Mouse (Mus musculus) embryonic facial prominence, embryonic 11.5 days (tissue): ENCODE measurements around the gene Htatip2. TPM values are rescaled to one million over a fixed set of nuclear protein-coding genes. Genes with fewer than 3 reads are reported as not detected.

ENCODE experiments used
- ATAC-seq: fragments of 200-750 bp; cut with Nextera tagmentation; replicated peaks from 2 replicates; pipeline ENCODE4 v1.8.0; 2017; ENCODE audit warnings: low read depth; ENCODE audit not compliant: insufficient number of reproducible peaks, low FRiP score, low TSS enrichment
- DNase-seq: peaks from one replicate; pipeline ENCODE4 v3.0.0-alpha.2; 2015; ENCODE audit warnings: low spot score
- H3K27ac ChIP-seq: fragments of 300-500 bp; sonication (generic); replicated peaks from 2 replicates; pipeline ENCODE4 v1.5.1; 2014; ENCODE audit warnings: mild to moderate bottlenecking, low read depth, low read length, control low read depth
- H3K27me3 ChIP-seq: fragments of 300-500 bp; sonication (generic); 2 replicates; pipeline ENCODE4 v1.6.1; 2014; ENCODE audit warnings: mild to moderate bottlenecking, low read length, moderate library complexity, mixed read lengths; ENCODE audit not compliant: control insufficient read depth, insufficient read depth
- H3K36me3 ChIP-seq: fragments of 300-500 bp; sonication (generic); replicated peaks from 2 replicates; pipeline ENCODE4 v1.6.1; 2014; ENCODE audit warnings: low read depth, mild to moderate bottlenecking, low read length, moderate library complexity, mixed read lengths; ENCODE audit not compliant: control insufficient read depth, insufficient read depth
- H3K4me1 ChIP-seq: fragments of 300-500 bp; sonication (generic); 2 replicates; pipeline ENCODE4 v1.6.1; 2014; ENCODE audit warnings: low read length, mixed read lengths; ENCODE audit not compliant: control insufficient read depth, insufficient read depth
- H3K4me2 ChIP-seq: fragments of 300-500 bp; sonication (generic); 2 replicates; pipeline ENCODE4 v1.6.1; 2014; ENCODE audit warnings: low read depth, mild to moderate bottlenecking, control low read depth, low read length, moderate library complexity
- H3K4me3 ChIP-seq: fragments of 300-500 bp; sonication (generic); 2 replicates; pipeline ENCODE4 v1.5.1; 2014; ENCODE audit warnings: low read depth, low read length, control low read depth
- H3K9ac ChIP-seq: fragments of 300-500 bp; sonication (generic); replicated peaks from 2 replicates; pipeline ENCODE4 v1.6.1; 2014; ENCODE audit warnings: mild to moderate bottlenecking, control low read depth, low read length
- H3K9me3 ChIP-seq: fragments of 300-500 bp; sonication (generic); replicated peaks from 2 replicates; pipeline ENCODE4 v1.6.1; 2016; ENCODE audit warnings: mild to moderate bottlenecking, low read length, inconsistent platforms, mixed read lengths; ENCODE audit not compliant: control insufficient read depth
- WGBS: fragments of 180-500 bp; shearing (Covaris S2); extraction: QIAGEN DNeasy Blood & Tissue Kit; methylation state at CpG from one replicate; pipeline ENCODE4 v1.1.7; 2014; 5-methylcytosine and 5-hydroxymethylcytosine counted together
- polyA plus RNA-seq: library from polyadenylated mRNA; unstranded; fragments of >200 nt; fragmentation: Nextera tagmentation; extraction: Ambion mirVana; gene quantifications from 2 replicates; pipeline ENCODE4 v1.2.1, GENCODE M21; 2014

Gene Htatip2
- polyA plus RNA-seq, 1 experiment from 2014 or later: 4.4 TPM

GRCm38 (mm10) chr7:49752730-49753506 lies 6.0 kb upstream of the Htatip2 start:
- Histone ChIP-seq H3K9ac (no peak overlapping the region), H3K4me2 (peak overlapping the region; percentile 10; the same call in 1 of the 2 replicates), H3K4me3 (no peak overlapping the region), H3K27ac (no peak overlapping the region), H3K9me3 (no peaks in the 10 kb centered on the region), H3K27me3 (peaks cover 10% of the 10 kb centered on the region), H3K4me1 (no peaks in the 10 kb centered on the region), H3K36me3 (no peaks in the 10 kb centered on the region)
- ATAC-seq (0 out of 2 replicates have a peak, but pooled peaks have one; percentile 30), DNase-seq (peak; percentile 83)
- WGBS: 26% methylated on average over 25 of the region's 25 CpGs

- H3K27ac ChIP-seq: no peak overlapping the region
- H3K4me1 ChIP-seq: no peaks in the 10 kb centered on the region
- no peaks in the 10 kb centered on the region for H3K9me3 ChIP-seq
- no peaks in the 10 kb centered on the region for H3K36me3 ChIP-seq
- no peak; the same call in 1 of the 2 replicates for ATAC-seq
- peak; percentile 80 for DNase-seq
- H3K9ac ChIP-seq: no peak overlapping the region
- H3K4me3 ChIP-seq: no peak overlapping the region
- H3K4me2 ChIP-seq: no peak overlapping the region
- peaks cover 10% of the 10 kb centered on the region for H3K27me3 ChIP-seq
- WGBS: 8% methylated on average over 9 of the region's 9 CpGs
These were observed 4.1 kb upstream of the Htatip2 start for GRCm38 (mm10) chr7:49754767-49755166.

- H3K4me3 ChIP-seq: no peak overlapping the region
- DNase-seq: no peak
- no peak overlapping the region for H3K9ac ChIP-seq
- H3K36me3 ChIP-seq: no peaks in the 10 kb centered on the region
- no peak overlapping the region for H3K27ac ChIP-seq
- H3K4me1 ChIP-seq: no peaks in the 10 kb centered on the region
- 83% methylated on average over 13 of the region's 13 CpGs for WGBS
- H3K4me2 ChIP-seq: no peak overlapping the region
- H3K9me3 ChIP-seq: no peaks in the 10 kb centered on the region
- H3K27me3 ChIP-seq: no peaks in the 10 kb centered on the region; the same call in 1 of the 2 replicates
- ATAC-seq: no peak
These were observed 3.7 kb downstream of the Htatip2 start for GRCm38 (mm10) chr7:49762605-49763004.

GRCm38 (mm10) chr7:49764011-49764716 lies 5.2 kb downstream of the Htatip2 start:
- no peaks in the 10 kb centered on the region for H3K36me3 ChIP-seq
- H3K27me3 ChIP-seq: no peaks in the 10 kb centered on the region
- H3K4me1 ChIP-seq: no peaks in the 10 kb centered on the region
- ATAC-seq: no peak
- 62% methylated on average over 10 of the region's 10 CpGs for WGBS
- no peak overlapping the region for H3K9ac ChIP-seq
- no peak overlapping the region for H3K27ac ChIP-seq
- no peak overlapping the region for H3K4me2 ChIP-seq
- H3K9me3 ChIP-seq: no peaks in the 10 kb centered on the region
- peak; percentile 45 for DNase-seq
- no peak overlapping the region for H3K4me3 ChIP-seq

GRCm38 (mm10) chr7:49766166-49766565 lies 7.3 kb downstream of the Htatip2 start:
- Histone ChIP-seq H3K4me1 (no peaks in the 10 kb centered on the region), H3K27ac (no peak overlapping the region), H3K27me3 (no peaks in the 10 kb centered on the region), H3K4me2 (no peak overlapping the region), H3K9ac (no peak overlapping the region), H3K36me3 (no peaks in the 10 kb centered on the region), H3K9me3 (no peaks in the 10 kb centered on the region), H3K4me3 (no peak overlapping the region)
- WGBS: 90% methylated on average over 7 of the region's 7 CpGs
- ATAC-seq (no peak), DNase-seq (no peak)

- DNase-seq: no peak
- Histone ChIP-seq H3K4me3 (no peak overlapping the region), H3K4me2 (no peak overlapping the region), H3K36me3 (no peaks in the 10 kb centered on the region), H3K9me3 (no peaks in the 10 kb centered on the region), H3K27me3 (no peaks in the 10 kb centered on the region), H3K27ac (no peak overlapping the region), H3K4me1 (no peaks in the 10 kb centered on the region), H3K9ac (no peak overlapping the region)
- 47% methylated on average over 9 of the region's 9 CpGs for WGBS
- ATAC-seq: no peak
These were observed 9.6 kb downstream of the Htatip2 start for GRCm38 (mm10) chr7:49768509-49768908.

GRCm38 (mm10) chr7:49774396-49774795 lies 15.5 kb downstream of the Htatip2 start:
- Histone ChIP-seq H3K4me3 (no peak overlapping the region), H3K27ac (no peak overlapping the region), H3K9ac (no peak overlapping the region), H3K27me3 (no peaks in the 10 kb centered on the region), H3K4me1 (no peaks in the 10 kb centered on the region), H3K4me2 (no peak overlapping the region), H3K36me3 (no peaks in the 10 kb centered on the region), H3K9me3 (no peaks in the 10 kb centered on the region)
- DNase-seq: no peak
- ATAC-seq: no peak
- 86% methylated on average over 2 of the region's 2 CpGs for WGBS

GRCm38 (mm10) chr7:49777585-49777984 lies 18.7 kb downstream of the Htatip2 start:
- 55% methylated on average over 3 of the region's 3 CpGs for WGBS
- H3K27ac ChIP-seq: no peak overlapping the region

More at GRCm38 (mm10) chr7:49777585-49777984, 18.7 kb downstream of the Htatip2 start:
- peak; percentile 36 for ATAC-seq
- Histone ChIP-seq H3K9me3 (no peaks in the 10 kb centered on the region), H3K27me3 (no peaks in the 10 kb centered on the region), H3K36me3 (no peaks in the 10 kb centered on the region), H3K4me2 (no peak overlapping the region), H3K4me1 (no peaks in the 10 kb centered on the region), H3K4me3 (no peak overlapping the region), H3K9ac (no peak overlapping the region)
- DNase-seq: no peak
